Mouse (Mus musculus): ENCODE results near the gene Tnr.

DNA sequence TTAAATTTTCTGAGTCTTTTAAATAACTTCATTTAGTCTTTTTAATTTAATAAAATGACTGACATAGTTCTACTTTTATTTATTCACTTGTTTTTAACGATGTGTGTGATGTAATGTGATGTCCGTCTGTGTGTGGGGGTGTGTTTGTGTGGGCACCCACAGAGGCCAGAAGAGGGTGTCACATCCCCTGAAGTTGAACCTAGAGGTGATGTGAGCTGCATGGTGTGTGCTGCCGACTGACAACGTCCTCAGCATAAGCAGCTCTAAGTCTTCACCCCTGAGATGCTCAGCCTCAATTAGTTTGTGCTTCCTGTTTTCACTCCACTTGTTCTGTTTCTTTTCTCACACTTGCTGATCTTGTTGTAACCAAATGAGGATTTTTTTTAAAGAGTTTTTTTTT is 439.8 kb downstream of the Tnr start:
- no peak for TF ChIP-seq CTCF (IDR thresholded peaks at IDR 0.05; ENCODE audit: borderline replicate concordance, control insufficient read depth, extremely low read depth, insufficient read depth, low read length, poor library complexity)
- TF ChIP-seq POLR2A (IDR thresholded peaks at IDR 0.05; ENCODE audit: control insufficient read depth, extremely low read depth, insufficient read depth, low read length, poor library complexity): no peak
